Mouse (Mus musculus) lung, postnatal 0 days (tissue): ENCODE results near the gene Acsf3. TPM values are rescaled to one million over a fixed set of nuclear protein-coding genes. Genes with fewer than 3 reads are reported as not detected.

Experiments
- ATAC-seq: fragments of 200-750 bp; cut with Nextera tagmentation; 2 replicates; pipeline ENCODE4 v1.8.0; 2017; ENCODE audit warnings: moderate library complexity
- DNase-seq: peaks from one replicate; pipeline ENCODE4 v3.0.0-alpha.2; 2016; ENCODE audit warnings: low spot score
- H3K27ac ChIP-seq: fragments of 300-500 bp; sonication (generic); 2 replicates; pipeline ENCODE4 v1.5.1; 2014; ENCODE audit warnings: antibody characterized with exemption, mild to moderate bottlenecking, low read length, mixed read lengths
- H3K27me3 ChIP-seq: fragments of 300-500 bp; sonication (generic); replicated peaks from 2 replicates; pipeline ENCODE4 v1.6.1; 2014; ENCODE audit warnings: low read length, mixed read lengths; ENCODE audit not compliant: insufficient read depth
- H3K36me3 ChIP-seq: fragments of 300-500 bp; sonication (generic); 2 replicates; pipeline ENCODE4 v1.6.1; 2014; ENCODE audit warnings: low read length, mixed read lengths; ENCODE audit not compliant: insufficient read depth
- H3K4me1 ChIP-seq: fragments of 300-500 bp; sonication (generic); 2 replicates; pipeline ENCODE4 v1.6.1; 2014; ENCODE audit warnings: antibody characterized with exemption, low read depth, low read length, mixed read lengths; ENCODE audit not compliant: insufficient read depth
- H3K4me2 ChIP-seq: fragments of 300-500 bp; sonication (generic); replicated peaks from 2 replicates; pipeline ENCODE4 v1.6.1; 2014; ENCODE audit warnings: low read depth, mild to moderate bottlenecking, low read length, moderate library complexity, mixed read lengths
- H3K4me3 ChIP-seq: fragments of 300-500 bp; sonication (generic); 2 replicates; pipeline ENCODE4 v1.5.1; 2014; ENCODE audit warnings: low read depth, low read length
- H3K9ac ChIP-seq: fragments of 300-500 bp; sonication (generic); replicated peaks from 2 replicates; pipeline ENCODE4 v1.6.1; 2014; ENCODE audit warnings: low read depth, mild to moderate bottlenecking
- H3K9me3 ChIP-seq: fragments of 300-500 bp; sonication (generic); 2 replicates; pipeline ENCODE4 v1.6.1; 2016; ENCODE audit warnings: low read length, mixed read lengths
- CTCF ChIP-seq: IDR thresholded peaks from 2 replicates; pipeline ENCODE4 v1.5.1; 2016; ENCODE audit warnings: antibody characterized with exemption, mild to moderate bottlenecking
- EP300 ChIP-seq: IDR thresholded peaks from 2 replicates; pipeline ENCODE4 v1.6.1; 2016; ENCODE audit warnings: antibody characterized with exemption, mild to moderate bottlenecking, control low read depth
- WGBS: fragments of 180-500 bp; shearing (Covaris S2); extraction: QIAGEN DNeasy Blood & Tissue Kit; methylation state at CpG from one replicate; pipeline ENCODE4 v1.1.7; 2014; 5-methylcytosine and 5-hydroxymethylcytosine counted together
- polyA plus RNA-seq: library from polyadenylated mRNA; unstranded; fragments of >200 nt; fragmentation: Nextera tagmentation; extraction: Ambion mirVana; gene quantifications from 2 replicates; pipeline ENCODE4 v1.2.1, GENCODE M21; 2015

The Acsf3 gene
- polyA plus RNA-seq, 1 experiment from 2014 or later: 10.9 TPM

- Histone ChIP-seq H3K27ac (no peak overlapping the region), H3K27me3 (no peaks in the 10 kb centered on the region), H3K9ac (no peak overlapping the region), H3K4me3 (no peak overlapping the region), H3K4me1 (no peaks in the 10 kb centered on the region), H3K9me3 (no peaks in the 10 kb centered on the region), H3K36me3 (no peaks in the 10 kb centered on the region; the same call in 1 of the 2 replicates), H3K4me2 (no peak overlapping the region)
- DNase-seq (no peak), ATAC-seq (no peak)
- 47% methylated on average over 15 of the region's 15 CpGs for WGBS
- no peak for TF ChIP-seq EP300
- TF ChIP-seq CTCF: no peak
These were observed 28.8 kb downstream of the Acsf3 start for GRCm38 (mm10) chr8:122803906-122804761.

GRCm38 (mm10) chr8:122805349-122805748 is 30.1 kb downstream of the Acsf3 start:
- H3K27ac ChIP-seq: no peak overlapping the region
- no peak overlapping the region for H3K4me2 ChIP-seq
- H3K9ac ChIP-seq: no peak overlapping the region
- no peak for TF ChIP-seq EP300
- TF ChIP-seq CTCF: no peak
- DNase-seq (no peak), ATAC-seq (no peak)
- 63% methylated on average over 3 of the region's 3 CpGs for WGBS
- H3K9me3 ChIP-seq: no peaks in the 10 kb centered on the region
- no peaks in the 10 kb centered on the region; the same call in 1 of the 2 replicates for H3K36me3 ChIP-seq
- H3K27me3 ChIP-seq: no peaks in the 10 kb centered on the region
- H3K4me1 ChIP-seq: no peaks in the 10 kb centered on the region
- no peak overlapping the region for H3K4me3 ChIP-seq

- no peaks in the 10 kb centered on the region for H3K27me3 ChIP-seq
- no peaks in the 10 kb centered on the region for H3K9me3 ChIP-seq
- no peaks in the 10 kb centered on the region for H3K4me1 ChIP-seq
- H3K4me3 ChIP-seq: no peak overlapping the region
- no peak for ATAC-seq
- TF ChIP-seq EP300 (no peak), CTCF (no peak)
- no peaks in the 10 kb centered on the region; the same call in 1 of the 2 replicates for H3K36me3 ChIP-seq
- DNase-seq: no peak
- 54% methylated on average over 7 of the region's 7 CpGs for WGBS
- no peak overlapping the region for H3K27ac ChIP-seq
- no peak overlapping the region for H3K4me2 ChIP-seq
- H3K9ac ChIP-seq: no peak overlapping the region
These were observed 31.8 kb downstream of the Acsf3 start for GRCm38 (mm10) chr8:122806956-122807538.

- no peak for ATAC-seq
These were observed 32.6 kb downstream of the Acsf3 start for GRCm38 (mm10) chr8:122807907-122808306.

GRCm38 (mm10) chr8:122810376-122810775 is 35.1 kb downstream of the Acsf3 start:
- Histone ChIP-seq H3K27me3 (no peaks in the 10 kb centered on the region), H3K4me2 (no peak overlapping the region), H3K4me3 (no peak overlapping the region), H3K27ac (no peak overlapping the region), H3K4me1 (no peaks in the 10 kb centered on the region), H3K36me3 (no peaks in the 10 kb centered on the region), H3K9me3 (no peaks in the 10 kb centered on the region), H3K9ac (no peak overlapping the region)
- ATAC-seq (no peak), DNase-seq (no peak)
- TF ChIP-seq EP300 (no peak), CTCF (no peak)
- WGBS: 85% methylated on average over 8 of the region's 8 CpGs

More at GRCm38 (mm10) chr8:122807907-122808306, 32.6 kb downstream of the Acsf3 start:
- Histone ChIP-seq H3K4me1 (no peaks in the 10 kb centered on the region), H3K4me3 (no peak overlapping the region), H3K36me3 (no peaks in the 10 kb centered on the region; the same call in 1 of the 2 replicates), H3K9ac (no peak overlapping the region), H3K27me3 (no peaks in the 10 kb centered on the region), H3K9me3 (no peaks in the 10 kb centered on the region), H3K27ac (no peak overlapping the region), H3K4me2 (no peak overlapping the region)
- DNase-seq: no peak
- no peak for TF ChIP-seq CTCF
- 91% methylated on average over 4 of the region's 4 CpGs for WGBS

GRCm38 (mm10) chr8:122811870-122812494 is 36.7 kb downstream of the Acsf3 start:
- H3K4me1 ChIP-seq: no peaks in the 10 kb centered on the region
- no peak overlapping the region for H3K27ac ChIP-seq
- no peaks in the 10 kb centered on the region for H3K9me3 ChIP-seq
- 78% methylated on average over 16 of the region's 16 CpGs for WGBS
- TF ChIP-seq EP300: no peak
- no peak for TF ChIP-seq CTCF
- no peak for ATAC-seq
- no peak overlapping the region for H3K4me2 ChIP-seq
- no peak for DNase-seq
- H3K27me3 ChIP-seq: no peaks in the 10 kb centered on the region
- no peak overlapping the region for H3K9ac ChIP-seq
- no peak overlapping the region for H3K4me3 ChIP-seq
- H3K36me3 ChIP-seq: no peaks in the 10 kb centered on the region
